Mouse (Mus musculus) neural tube, embryonic 10.5 days (tissue): ENCODE results near the gene Irf8.
"Not testable (repeated sequence)": the region's sequence is repeated elsewhere in the genome, so short reads cannot be mapped to it uniquely, and the experiment has no call there.

Source experiments
- DNase-seq: peaks from one replicate; pipeline ENCODE4 v3.0.0-alpha.2; 2017; ENCODE audit warnings: low spot score; ENCODE audit errors: extremely low spot score

Irf8 gene

GRCm38 (mm10) chr8:120719586-120720236, 16.4 kb upstream of the Irf8 start:
- no peak for DNase-seq

- DNase-seq = no peak
Observed at GRCm38 (mm10) chr8:120723025-120723424, 13.1 kb upstream of the Irf8 start.

DNA sequence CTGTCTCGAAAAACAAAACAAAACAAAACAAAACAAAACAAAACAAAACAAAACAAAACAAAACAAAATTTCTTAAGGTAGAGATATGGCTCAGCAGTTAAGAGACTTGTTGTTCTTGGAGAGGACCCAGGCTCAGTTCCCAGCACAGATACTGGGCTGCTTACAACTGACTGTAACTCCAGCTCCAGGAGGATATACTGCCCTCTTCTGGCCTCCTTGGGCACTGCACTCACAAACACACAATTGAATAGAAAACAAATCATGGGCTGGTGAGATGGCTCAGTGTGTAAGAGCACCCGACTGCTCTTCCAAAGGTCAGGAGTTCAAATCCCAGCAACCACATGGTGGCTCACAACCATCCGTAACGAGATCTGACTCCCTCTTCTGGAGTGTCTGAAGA, 12.1 kb upstream of the Irf8 start:
- not testable (repeated sequence) for DNase-seq

GRCm38 (mm10) chr8:120724816-120725575, 11.2 kb upstream of the Irf8 start:
- DNase-seq = no peak

GRCm38 (mm10) chr8:120725576-120725950, 10.6 kb upstream of the Irf8 start:
- DNase-seq = no peak

- no peak for DNase-seq
Observed at GRCm38 (mm10) chr8:120726051-120726450, 10.1 kb upstream of the Irf8 start.

- DNase-seq = no peak
Observed at GRCm38 (mm10) chr8:120728488-120729160, 7.5 kb upstream of the Irf8 start.

GRCm38 (mm10) chr8:120731582-120731981, 4.6 kb upstream of the Irf8 start:
- no peak for DNase-seq

DNA sequence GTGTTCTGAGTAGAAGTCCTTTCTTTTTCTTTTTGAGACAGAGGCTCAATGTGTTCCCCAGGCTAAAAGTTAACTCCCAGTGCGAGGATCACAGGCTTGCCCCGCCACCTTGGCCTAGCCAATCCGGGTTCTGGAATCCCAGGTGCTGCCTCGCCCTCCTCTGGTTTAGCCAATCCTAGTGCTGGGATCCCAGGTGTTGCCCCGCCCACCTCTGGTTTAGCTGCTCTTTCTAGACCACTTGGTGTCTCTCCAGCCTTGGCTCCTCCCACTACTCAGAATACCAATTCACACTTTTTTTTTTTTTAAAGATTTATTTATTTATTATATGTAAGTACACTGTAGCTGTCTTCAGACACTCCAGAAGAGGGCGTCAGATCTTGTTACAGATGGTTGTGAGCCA, 4.1 kb upstream of the Irf8 start:
- no peak for DNase-seq

- peak; percentile 59 for DNase-seq
Observed at GRCm38 (mm10) chr8:120736486-120736885, 328 bp downstream of the Irf8 start.

GRCm38 (mm10) chr8:120737166-120737565, 1.0 kb downstream of the Irf8 start:
- DNase-seq = no peak

DNA sequence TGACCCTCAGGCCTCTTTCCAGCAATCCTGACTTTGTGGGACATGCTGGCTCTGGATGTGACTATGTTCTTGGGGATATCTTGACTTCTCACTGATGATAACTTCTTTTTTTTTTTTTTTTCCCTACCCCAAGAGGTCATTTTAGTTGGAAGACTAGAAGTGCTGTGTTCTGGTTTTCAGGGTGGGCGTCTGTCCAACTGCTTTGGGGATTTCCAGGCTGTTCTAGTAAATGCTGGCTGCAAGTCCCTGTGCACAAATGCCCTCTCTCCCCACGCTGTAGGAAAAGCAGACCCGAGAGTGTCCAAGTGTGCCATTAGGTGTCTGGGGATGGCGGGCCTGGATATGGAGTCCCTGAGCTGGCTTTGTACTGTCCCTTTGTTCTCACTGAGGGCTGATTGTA, 2.6 kb downstream of the Irf8 start:
- DNase-seq = no peak

DNA sequence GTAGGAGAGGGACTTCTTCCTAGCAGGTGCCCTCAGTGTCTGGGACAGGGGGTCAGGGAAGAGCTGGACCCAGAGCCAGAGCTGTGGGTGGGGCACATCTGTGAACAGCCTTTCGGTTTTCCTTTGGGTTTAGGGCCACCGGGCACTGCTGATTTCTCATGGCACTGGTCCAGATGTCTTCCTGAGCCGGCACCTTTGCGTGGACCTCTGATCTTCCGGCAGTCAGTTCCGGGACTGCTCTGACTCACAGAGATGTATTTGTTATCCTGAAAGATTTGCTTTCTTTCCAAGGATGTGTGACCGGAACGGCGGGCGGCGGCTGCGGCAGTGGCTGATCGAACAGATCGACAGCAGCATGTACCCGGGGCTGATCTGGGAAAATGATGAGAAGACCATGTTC, 3.4 kb downstream of the Irf8 start:
- DNase-seq = no peak

DNA sequence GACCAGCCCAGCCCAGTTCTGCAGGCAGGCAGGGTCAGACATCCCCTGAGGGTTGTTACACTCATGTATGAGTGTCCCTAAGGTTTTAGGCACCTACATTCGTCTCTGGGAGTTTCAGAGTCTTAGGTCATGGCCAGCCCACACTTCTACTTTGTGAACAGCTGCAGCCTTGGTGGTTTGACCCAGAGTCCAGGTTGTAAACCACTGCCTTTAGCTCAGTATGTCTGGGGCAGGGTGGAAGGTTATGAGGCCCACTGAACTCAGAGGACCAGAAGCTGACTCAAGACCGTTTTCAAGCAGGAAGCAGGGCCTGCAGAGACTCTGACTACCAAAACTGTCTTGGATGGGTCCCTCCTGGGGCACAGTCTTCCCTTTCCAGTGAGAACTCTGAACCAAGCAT, 4.4 kb downstream of the Irf8 start:
- no peak for DNase-seq

GRCm38 (mm10) chr8:120741001-120741400, 4.8 kb downstream of the Irf8 start:
- no peak for DNase-seq

GRCm38 (mm10) chr8:120741815-120742530, 5.8 kb downstream of the Irf8 start:
- no peak for DNase-seq

DNA sequence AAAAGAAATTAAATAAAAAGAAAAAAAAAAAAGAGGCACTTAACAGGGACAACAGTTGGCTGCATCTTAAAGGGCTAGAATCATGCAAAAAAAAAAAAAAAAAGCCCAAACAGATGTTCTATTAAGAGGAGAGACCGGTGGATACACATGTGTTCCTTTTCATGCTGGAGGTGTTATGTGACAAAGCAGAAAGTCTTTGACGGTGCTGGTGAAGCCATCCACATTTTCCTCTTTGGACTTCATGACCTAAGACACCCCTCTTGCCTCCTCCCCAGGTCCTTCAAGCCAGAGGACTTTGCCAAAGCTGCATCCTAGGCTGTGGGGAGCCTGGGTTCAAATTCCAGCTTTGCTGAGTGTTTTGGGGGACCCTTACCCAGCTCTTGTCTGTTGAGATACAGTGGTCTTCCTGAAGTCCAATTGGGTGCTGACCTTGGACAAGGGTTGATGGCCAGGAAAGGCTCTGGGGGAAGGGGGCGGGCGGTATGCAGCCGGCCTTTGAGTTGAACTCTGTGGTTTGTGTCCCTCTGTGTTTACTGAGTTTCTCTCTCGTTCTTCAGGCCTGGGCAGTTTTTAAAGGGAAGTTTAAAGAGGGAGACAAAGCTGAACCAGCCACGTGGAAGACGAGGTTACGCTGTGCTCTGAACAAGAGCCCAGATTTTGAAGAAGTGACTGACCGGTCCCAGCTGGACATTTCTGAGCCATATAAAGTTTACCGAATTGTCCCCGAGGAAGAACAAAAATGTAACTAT, 7.2 kb downstream of the Irf8 start:
- no peak for DNase-seq

GRCm38 (mm10) chr8:120743898-120744290, 7.7 kb downstream of the Irf8 start:
- DNase-seq = no peak

DNA sequence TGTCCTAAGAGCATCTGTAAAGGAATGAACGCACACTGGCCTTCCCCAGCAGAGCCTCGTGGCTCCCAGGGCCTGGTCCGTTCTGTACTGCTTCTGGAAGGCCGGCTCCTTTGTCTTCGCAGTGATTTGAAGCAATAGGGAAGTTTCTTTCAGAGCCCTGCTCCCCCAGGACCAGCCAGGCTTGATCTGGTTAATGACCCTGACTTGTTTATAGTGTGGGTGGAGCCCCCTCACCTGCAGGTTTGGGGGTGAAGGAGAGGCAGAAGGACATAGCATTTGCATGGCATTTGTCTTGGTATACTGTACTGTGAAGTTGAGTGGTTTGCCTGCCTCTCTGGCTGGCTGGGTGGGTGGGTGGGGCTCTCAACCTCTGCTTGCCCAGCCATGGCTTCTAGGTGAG, 8.3 kb downstream of the Irf8 start:
- DNase-seq = no peak

DNA sequence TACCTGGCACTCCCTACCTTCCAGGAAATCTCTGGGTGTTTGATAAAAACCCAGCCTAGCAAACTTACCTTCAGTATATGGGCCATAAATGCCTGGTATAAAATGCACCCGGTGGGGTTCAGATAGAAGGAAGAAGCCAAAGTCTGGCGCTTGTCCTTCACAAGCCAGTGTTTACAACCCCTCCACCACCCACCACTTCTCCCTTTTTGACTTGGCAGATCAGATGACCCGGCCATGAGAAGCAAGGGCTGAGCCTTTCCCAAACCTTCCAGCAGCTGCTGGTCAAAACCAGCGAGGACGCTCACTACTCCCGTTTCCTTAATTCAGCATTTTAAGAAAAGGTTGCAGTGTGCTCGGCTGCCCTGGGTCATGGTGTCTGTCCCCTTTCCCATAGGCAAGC, 9.1 kb downstream of the Irf8 start:
- DNase-seq = no peak

- DNase-seq = no peak
Observed at GRCm38 (mm10) chr8:120746007-120746701, 10.0 kb downstream of the Irf8 start.
